Mouse (Mus musculus) kidney, adult 9 months (tissue): Measurements from ENCODE around the gene Arid2.
"Not testable (repeated sequence)": the region's sequence is repeated elsewhere in the genome, so short reads cannot be mapped to it uniquely, and the experiment has no call there.

Experiments
- DNase-seq: peaks from one replicate; pipeline ENCODE4 v3.0.0; 2022

The Arid2 gene

GRCm38 (mm10) chr15:96441480-96441879 lies 154.2 kb downstream of the Arid2 start:
- DNase-seq = not testable (repeated sequence)

DNA sequence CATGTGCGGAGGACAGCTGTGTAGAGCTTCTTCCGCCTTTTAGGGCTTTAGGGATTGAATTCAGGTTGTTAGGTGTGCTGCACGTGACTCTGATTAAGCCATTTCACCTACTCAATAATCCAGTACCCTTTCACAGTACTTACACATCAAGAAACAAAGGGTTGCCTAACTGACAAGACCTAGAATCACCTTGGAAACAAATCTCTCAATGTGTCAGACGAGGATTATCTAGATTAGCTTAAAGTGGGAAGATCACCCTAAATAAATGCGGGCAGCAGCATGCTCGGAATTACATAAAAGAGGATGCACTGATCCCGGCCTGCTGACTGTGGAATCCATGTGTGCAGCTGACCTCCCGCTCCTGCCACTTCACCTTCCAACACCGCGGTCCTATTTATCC lies 159.5 kb downstream of the Arid2 start:
- no peak for DNase-seq

GRCm38 (mm10) chr15:96448656-96449299 lies 161.5 kb downstream of the Arid2 start:
- peak; percentile 61 for DNase-seq

GRCm38 (mm10) chr15:96453346-96453745 lies 166.0 kb downstream of the Arid2 start:
- no peak for DNase-seq
